ENCODE assay signal across 8 mouse cellular contexts in the genomic region with DNA sequence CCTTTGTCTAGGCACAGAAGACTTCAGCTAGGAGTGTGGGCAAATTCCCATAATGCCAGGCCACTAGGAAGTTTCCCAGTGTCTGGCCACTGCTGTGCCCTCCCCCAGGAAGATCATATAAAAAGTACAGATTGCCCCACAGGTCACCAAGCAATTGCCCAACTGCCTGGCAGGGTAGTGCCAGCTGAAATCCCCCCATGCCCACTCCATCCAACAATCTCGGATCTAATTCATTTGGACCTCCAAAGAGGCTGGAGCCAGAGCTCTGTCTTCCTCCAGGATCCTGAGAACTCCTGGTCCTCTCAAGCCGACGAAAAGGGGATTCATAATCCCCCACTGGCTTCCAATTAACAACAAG. TPM values are rescaled to one million over a fixed set of nuclear protein-coding genes. Genes with fewer than 3 reads are reported as not detected.
DNase-seq lines count a peak whose midpoint lies in the region; ATAC-seq and TF ChIP-seq lines count a peak whose summit lies in the region.

No protein-coding gene starts in this region.

- peaks cover 51% of the 10 kb centered on the region for H3K36me3 ChIP-seq in kidney, embryonic 15.5 days
- peaks cover 55% of the 10 kb centered on the region for H3K36me3 ChIP-seq in embryonic facial prominence, embryonic 10.5 days (replicated peaks)
- peaks cover 34% of the 10 kb centered on the region for H3K36me3 ChIP-seq in intestine, embryonic 15.5 days
- peaks cover 34% of the 10 kb centered on the region for H3K36me3 ChIP-seq in midbrain, postnatal 0 days (ENCODE audit: insufficient read depth, low read length)

- H3K4me1 ChIP-seq in kidney, embryonic 15.5 days, result peaks cover 64% of the 10 kb centered on the region
- H3K4me1 ChIP-seq in embryonic facial prominence, embryonic 10.5 days, result peaks cover 76% of the 10 kb centered on the region
- H3K4me1 ChIP-seq in intestine, embryonic 15.5 days (replicated peaks), result peaks cover 54% of the 10 kb centered on the region
- peaks cover 17% of the 10 kb centered on the region for H3K4me1 ChIP-seq in midbrain, postnatal 0 days (ENCODE audit: insufficient read depth, low read length)

- no peaks in the 10 kb centered on the region for H3K27me3 ChIP-seq in kidney, embryonic 15.5 days
- H3K27me3 ChIP-seq in embryonic facial prominence, embryonic 10.5 days (replicated peaks; ENCODE audit: low read depth, poor library complexity, severe bottlenecking), result no peaks in the 10 kb centered on the region
- H3K27me3 ChIP-seq in intestine, embryonic 15.5 days (replicated peaks), result no peaks in the 10 kb centered on the region
- H3K27me3 ChIP-seq in midbrain, postnatal 0 days (ENCODE audit: insufficient read depth, low read length), result no peaks in the 10 kb centered on the region

- ATAC-seq in kidney, embryonic 15.5 days (replicated peaks; ENCODE audit: low FRiP score), result no peak
- no peak for ATAC-seq in intestine, embryonic 15.5 days
- ATAC-seq in midbrain, postnatal 0 days (ENCODE audit: low FRiP score), result no peak

- H3K9me3 ChIP-seq in kidney, embryonic 15.5 days (replicated peaks), result no peaks in the 10 kb centered on the region
- H3K9me3 ChIP-seq in embryonic facial prominence, embryonic 10.5 days, result no peaks in the 10 kb centered on the region
- H3K9me3 ChIP-seq in intestine, embryonic 15.5 days, result no peaks in the 10 kb centered on the region
- H3K9me3 ChIP-seq in midbrain, postnatal 0 days (ENCODE audit: low read length), result no peaks in the 10 kb centered on the region

- no peak for DNase-seq in kidney, adult 18-20 months
- DNase-seq in embryonic facial prominence, embryonic 10.5 days (ENCODE audit: low spot score), result no peak
- DNase-seq in midbrain, postnatal 0 days (ENCODE audit: low spot score), result no peak
- DNase-seq in thymus, postnatal 10 days (ENCODE audit: low spot score in 2 of 2), result no peak
- no peak for DNase-seq in right cerebral cortex, adult 18-20 months
- DNase-seq in left cerebral cortex, postnatal 25 days (ENCODE audit: low spot score in 2 of 2), result no peak

- peak overlapping the region; percentile 99 for H3K27ac ChIP-seq in kidney, embryonic 15.5 days
- peak overlapping the region; percentile 95 for H3K27ac ChIP-seq in embryonic facial prominence, embryonic 10.5 days (replicated peaks)
- H3K27ac ChIP-seq in intestine, embryonic 15.5 days, result peak overlapping the region; percentile 99
- H3K27ac ChIP-seq in midbrain, postnatal 0 days (ENCODE audit: low read depth, low read length), result peak overlapping the region; percentile 95

- peak overlapping the region; percentile 71 for H3K4me3 ChIP-seq in kidney, embryonic 15.5 days (replicated peaks)
- H3K4me3 ChIP-seq in embryonic facial prominence, embryonic 10.5 days, result peak overlapping the region; percentile 88
- H3K4me3 ChIP-seq in intestine, embryonic 15.5 days (replicated peaks), result peak overlapping the region; percentile 69
- H3K4me3 ChIP-seq in midbrain, postnatal 0 days (ENCODE audit: low read depth, low read length), result peak overlapping the region; percentile 68

- H3K4me2 ChIP-seq in kidney, embryonic 15.5 days, result peak overlapping the region; percentile 86
- H3K4me2 ChIP-seq in intestine, embryonic 15.5 days (replicated peaks), result peak overlapping the region; percentile 78
- peak overlapping the region; percentile 80 for H3K4me2 ChIP-seq in midbrain, postnatal 0 days (ENCODE audit: low read depth, low read length, poor library complexity, severe bottlenecking)

- TF ChIP-seq CTCF in midbrain, postnatal 0 days (IDR thresholded peaks at IDR 0.05), result no peak

- 2% methylated on average over 3 of the region's 3 CpGs for WGBS in kidney, embryonic 15.5 days
- 3% methylated on average over 3 of the region's 3 CpGs for WGBS in embryonic facial prominence, embryonic 10.5 days
- WGBS in intestine, embryonic 15.5 days, result 2% methylated on average over 3 of the region's 3 CpGs
- 0% methylated on average over 3 of the region's 3 CpGs for WGBS in midbrain, postnatal 0 days

- H3K9ac ChIP-seq in kidney, embryonic 15.5 days, result peak overlapping the region; percentile 61
- peak overlapping the region; percentile 74 for H3K9ac ChIP-seq in intestine, embryonic 15.5 days
- peak overlapping the region; percentile 84 for H3K9ac ChIP-seq in midbrain, postnatal 0 days (replicated peaks; ENCODE audit: low read length, poor library complexity, severe bottlenecking)

- intact Hi-C loops in left cerebral cortex, postnatal 25 days (cut with DNase I), result loop anchor here (1.0 kb wide), 1 partner anchor 22 kb away; the partner anchor contains the start of gene Dctn2

RNA-seq across cellular contexts. Expression of gene Mbd6, which starts 0.9 kb away (rescaled TPM):
- 15.9 and 16.1 TPM in 2 replicates for polyA plus RNA-seq in kidney, embryonic 15.5 days (2015; fragmentation: Nextera tagmentation; extraction: Ambion mirVana)
- polyA plus RNA-seq in embryonic facial prominence, embryonic 10.5 days (2016; fragmentation: Nextera tagmentation; extraction: Ambion mirVana), result 11.1 and 12.2 TPM in 2 replicates
- polyA plus RNA-seq in intestine, embryonic 15.5 days (2015; fragmentation: Nextera tagmentation; extraction: Ambion mirVana), result 13.1 and 15.7 TPM in 2 replicates
- 8.2 and 10.0 TPM in 2 replicates for total RNA-seq in midbrain, postnatal 0 days (2014; rRNA removed)
- polyA plus RNA-seq in midbrain, postnatal 0 days (2015; fragmentation: Nextera tagmentation; extraction: Ambion mirVana), result 7.3 and 11.2 TPM in 2 replicates
- 10 to 100 TPM; 32.2 to 38.9 TPM for total RNA-seq in left cerebral cortex, postnatal 25 days (2021)

RNA-seq across cellular contexts. Expression of gene Dctn2, which starts 21.7 kb away (rescaled TPM):
- polyA plus RNA-seq in kidney, embryonic 15.5 days (2015; fragmentation: Nextera tagmentation; extraction: Ambion mirVana), result 169 and 189 TPM in 2 replicates
- 187 and 197 TPM in 2 replicates for polyA plus RNA-seq in embryonic facial prominence, embryonic 10.5 days (2016; fragmentation: Nextera tagmentation; extraction: Ambion mirVana)
- polyA plus RNA-seq in intestine, embryonic 15.5 days (2015; fragmentation: Nextera tagmentation; extraction: Ambion mirVana), result 150 and 154 TPM in 2 replicates
- total RNA-seq in midbrain, postnatal 0 days (2014; rRNA removed), result 274 and 309 TPM in 2 replicates
- 318 and 345 TPM in 2 replicates for polyA plus RNA-seq in midbrain, postnatal 0 days (2015; fragmentation: Nextera tagmentation; extraction: Ambion mirVana)
- total RNA-seq in left cerebral cortex, postnatal 25 days (2021), result 100 to 1,000 TPM; 262 to 278 TPM

RNA-seq across cellular contexts. Expression of gene Mars, which starts 23.7 kb away (rescaled TPM):
- polyA plus RNA-seq in kidney, embryonic 15.5 days (2015; fragmentation: Nextera tagmentation; extraction: Ambion mirVana), result 120 and 127 TPM in 2 replicates
- 160 and 175 TPM in 2 replicates for polyA plus RNA-seq in embryonic facial prominence, embryonic 10.5 days (2016; fragmentation: Nextera tagmentation; extraction: Ambion mirVana)
- polyA plus RNA-seq in intestine, embryonic 15.5 days (2015; fragmentation: Nextera tagmentation; extraction: Ambion mirVana), result 113 and 129 TPM in 2 replicates
- total RNA-seq in midbrain, postnatal 0 days (2014; rRNA removed), result 62.6 and 84.3 TPM in 2 replicates
- polyA plus RNA-seq in midbrain, postnatal 0 days (2015; fragmentation: Nextera tagmentation; extraction: Ambion mirVana), result 103 and 112 TPM in 2 replicates
- 10 to 100 TPM; 56.0 to 57.1 TPM for total RNA-seq in left cerebral cortex, postnatal 25 days (2021)

RNA-seq across cellular contexts. Expression of gene Kif5a, which starts 24.8 kb away (rescaled TPM):
- polyA plus RNA-seq in kidney, embryonic 15.5 days (2015; fragmentation: Nextera tagmentation; extraction: Ambion mirVana), result 1.1 and 1.9 TPM in 2 replicates
- polyA plus RNA-seq in embryonic facial prominence, embryonic 10.5 days (2016; fragmentation: Nextera tagmentation; extraction: Ambion mirVana), result 11.6 and 11.9 TPM in 2 replicates
- 5.9 and 6.4 TPM in 2 replicates for polyA plus RNA-seq in intestine, embryonic 15.5 days (2015; fragmentation: Nextera tagmentation; extraction: Ambion mirVana)
- total RNA-seq in midbrain, postnatal 0 days (2014; rRNA removed), result 244 and 249 TPM in 2 replicates
- polyA plus RNA-seq in midbrain, postnatal 0 days (2015; fragmentation: Nextera tagmentation; extraction: Ambion mirVana), result 102 and 103 TPM in 2 replicates
- 100 to 1,000 TPM; 934 to 952 TPM for total RNA-seq in left cerebral cortex, postnatal 25 days (2021)

RNA-seq across cellular contexts. Expression of gene Arhgap9, which starts 33.8 kb away (rescaled TPM):
- polyA plus RNA-seq in kidney, embryonic 15.5 days (2015; fragmentation: Nextera tagmentation; extraction: Ambion mirVana), result 3.1 and 3.3 TPM in 2 replicates
- 2.0 and 2.1 TPM in 2 replicates for polyA plus RNA-seq in embryonic facial prominence, embryonic 10.5 days (2016; fragmentation: Nextera tagmentation; extraction: Ambion mirVana)
- polyA plus RNA-seq in intestine, embryonic 15.5 days (2015; fragmentation: Nextera tagmentation; extraction: Ambion mirVana), result 6.1 and 6.7 TPM in 2 replicates
- 0.24 and 1.2 TPM in 2 replicates for total RNA-seq in midbrain, postnatal 0 days (2014; rRNA removed)
- polyA plus RNA-seq in midbrain, postnatal 0 days (2015; fragmentation: Nextera tagmentation; extraction: Ambion mirVana), result 0.91 and 1.0 TPM in 2 replicates
- total RNA-seq in left cerebral cortex, postnatal 25 days (2021), result 1 to 10 TPM in 1 of 2 experiments, under 1 TPM in 1; 0.99 to 1.1 TPM
